Mouse (Mus musculus) liver, adult 2 months (tissue): ENCODE measurements around the gene Lrfn5. TPM values are rescaled to one million over a fixed set of nuclear protein-coding genes. Genes with fewer than 3 reads are reported as not detected.

Experiments
- DNase-seq: peaks from one replicate; pipeline ENCODE4 v3.0.0-alpha.2; 2011; ENCODE audit warnings: low read depth, low spot score; ENCODE audit errors: extremely low read depth
- H3K27ac ChIP-seq: fragments of 200-500 bp; replicated peaks from 2 replicates; pipeline ENCODE4 v1.5.1; 2012; ENCODE audit warnings: low read depth, mild to moderate bottlenecking, control low read depth, inconsistent platforms, low read length; ENCODE audit not compliant: insufficient read depth
- H3K27me3 ChIP-seq: fragments of 200-500 bp; 2 replicates; pipeline ENCODE4 v1.6.1; 2012; ENCODE audit warnings: mild to moderate bottlenecking, moderate library complexity, low read length, inconsistent platforms; ENCODE audit not compliant: control insufficient read depth, insufficient read depth
- H3K36me3 ChIP-seq: fragments of 200-500 bp; 2 replicates; pipeline ENCODE4 v1.6.1; 2012; ENCODE audit warnings: low read length, inconsistent platforms; ENCODE audit not compliant: control insufficient read depth, insufficient read depth
- H3K4me1 ChIP-seq: fragments of 200-500 bp; 2 replicates; pipeline ENCODE4 v1.6.1; 2011; ENCODE audit warnings: low read length; ENCODE audit not compliant: control insufficient read depth, insufficient read depth
- H3K4me3 ChIP-seq: fragments of 200-500 bp; 2 replicates; pipeline ENCODE4 v1.5.1; 2011; ENCODE audit warnings: low read depth, mild to moderate bottlenecking, control low read depth, low read length, moderate library complexity; ENCODE audit not compliant: insufficient read depth
- H3K79me2 ChIP-seq: fragments of 200-500 bp; 2 replicates; pipeline ENCODE4 v1.6.1; 2012; ENCODE audit warnings: inconsistent platforms, mild to moderate bottlenecking, low read length, moderate library complexity; ENCODE audit not compliant: control insufficient read depth, insufficient read depth
- H3K9ac ChIP-seq: fragments of 200-500 bp; 2 replicates; pipeline ENCODE4 v1.6.1; 2012; ENCODE audit warnings: low read depth, mild to moderate bottlenecking, control low read depth, inconsistent platforms, low read length
- CTCF ChIP-seq: fragments of 200-500 bp; IDR thresholded peaks from 2 replicates; pipeline ENCODE4 v1.5.1; 2011; ENCODE audit warnings: low read depth, low read length, control low read depth
- POLR2A ChIP-seq: fragments of 200-500 bp; IDR thresholded peaks from 2 replicates; pipeline ENCODE4 v1.6.1; 2011; ENCODE audit warnings: low read length, control low read depth; ENCODE audit not compliant: insufficient read depth; ENCODE audit errors: extremely low read depth
- WGBS: fragments of 180-500 bp; shearing (Covaris S2); methylation state at CpG from one replicate; pipeline ENCODE4 v1.1.7; 2018; 5-methylcytosine and 5-hydroxymethylcytosine counted together
- polyA plus RNA-seq: library from polyadenylated mRNA; depleted of rRNA; stranded (reverse); fragments of >200 nt; gene quantifications from 2 replicates; pipeline ENCODE4 v1.2.3, GENCODE M21; 2012
- total RNA-seq: library from RNA; depleted of rRNA; stranded (reverse); fragments of >200 nt; gene quantifications from 2 replicates; pipeline ENCODE4 v1.2.3, GENCODE M21; 2014

Lrfn5 gene
- total and polyA plus RNA-seq, 2 experiments: not detected

- DNase-seq: no peak
- no peaks in the 10 kb centered on the region for H3K79me2 ChIP-seq
- no peak overlapping the region for H3K9ac ChIP-seq
- H3K27me3 ChIP-seq: no peaks in the 10 kb centered on the region
- H3K4me1 ChIP-seq: no peaks in the 10 kb centered on the region
- TF ChIP-seq CTCF (no peak), POLR2A (no peak)
- no peak overlapping the region for H3K4me3 ChIP-seq
- no peak overlapping the region for H3K27ac ChIP-seq
- 79% methylated on average over 5 of the region's 5 CpGs for WGBS
- no peaks in the 10 kb centered on the region for H3K36me3 ChIP-seq
These were observed 131.4 kb downstream of the Lrfn5 start for GRCm38 (mm10) chr12:61654380-61654779.

- Histone ChIP-seq H3K27me3 (no peaks in the 10 kb centered on the region), H3K36me3 (no peaks in the 10 kb centered on the region), H3K4me1 (no peaks in the 10 kb centered on the region), H3K9ac (no peak overlapping the region), H3K4me3 (no peak overlapping the region), H3K79me2 (no peaks in the 10 kb centered on the region), H3K27ac (no peak overlapping the region)
- DNase-seq: no peak
- TF ChIP-seq POLR2A (no peak), CTCF (no peak)
These were observed 200.2 kb downstream of the Lrfn5 start for GRCm38 (mm10) chr12:61723158-61723557.

GRCm38 (mm10) chr12:61807073-61807605 is 284.2 kb downstream of the Lrfn5 start:
- H3K27ac ChIP-seq: no peak overlapping the region
- no peaks in the 10 kb centered on the region for H3K79me2 ChIP-seq
- WGBS: 75% methylated on average over 4 of the region's 4 CpGs
- H3K4me1 ChIP-seq: no peaks in the 10 kb centered on the region
- TF ChIP-seq POLR2A (no peak), CTCF (no peak)
- H3K36me3 ChIP-seq: no peaks in the 10 kb centered on the region
- DNase-seq: no peak
- no peaks in the 10 kb centered on the region for H3K27me3 ChIP-seq
- H3K9ac ChIP-seq: no peak overlapping the region
- H3K4me3 ChIP-seq: no peak overlapping the region

GRCm38 (mm10) chr12:61823601-61824000 is 300.7 kb downstream of the Lrfn5 start:
- TF ChIP-seq POLR2A: no peak
- Histone ChIP-seq H3K4me1 (no peaks in the 10 kb centered on the region), H3K36me3 (no peaks in the 10 kb centered on the region), H3K4me3 (no peak overlapping the region), H3K27ac (no peak overlapping the region), H3K27me3 (no peaks in the 10 kb centered on the region), H3K9ac (no peak overlapping the region), H3K79me2 (no peaks in the 10 kb centered on the region)
- DNase-seq: no peak
- 89% methylated on average over 5 of the region's 5 CpGs for WGBS

GRCm38 (mm10) chr12:61826311-61826710 is 303.4 kb downstream of the Lrfn5 start:
- no peaks in the 10 kb centered on the region for H3K27me3 ChIP-seq
- DNase-seq: peak; percentile 23
- H3K4me3 ChIP-seq: no peak overlapping the region
- H3K27ac ChIP-seq: no peak overlapping the region
- H3K79me2 ChIP-seq: no peaks in the 10 kb centered on the region
- H3K4me1 ChIP-seq: no peaks in the 10 kb centered on the region
- H3K9ac ChIP-seq: no peak overlapping the region
- H3K36me3 ChIP-seq: no peaks in the 10 kb centered on the region
- WGBS: 4% methylated on average over 1 of the region's 1 CpGs
- TF ChIP-seq POLR2A (no peak), CTCF (peak; percentile 17; the same call in 1 of the 2 replicates)

- no peak overlapping the region for H3K4me3 ChIP-seq
- DNase-seq: no peak
- H3K27me3 ChIP-seq: no peaks in the 10 kb centered on the region
- WGBS: 86% methylated on average over 9 of the region's 9 CpGs
- no peak for TF ChIP-seq POLR2A
- no peak for TF ChIP-seq CTCF
- H3K9ac ChIP-seq: no peak overlapping the region
- no peaks in the 10 kb centered on the region for H3K4me1 ChIP-seq
- H3K27ac ChIP-seq: no peak overlapping the region
- H3K36me3 ChIP-seq: no peaks in the 10 kb centered on the region
- H3K79me2 ChIP-seq: no peaks in the 10 kb centered on the region
These were observed 319.8 kb downstream of the Lrfn5 start for GRCm38 (mm10) chr12:61842599-61843291.
